Mouse (Mus musculus) testis, adult 2 months (tissue): ENCODE data around the gene Rab7.
A peak's percentile ranks its signal among the peaks of the same experiment; 100 is the strongest.

Source experiments
- CTCF ChIP-seq: fragments of 200-500 bp; IDR thresholded peaks from 2 replicates; pipeline ENCODE4 v1.5.1; 2012; ENCODE audit warnings: low read depth, mild to moderate bottlenecking, inconsistent platforms, low read length, moderate library complexity; ENCODE audit not compliant: control insufficient read depth, insufficient read depth, insufficient replicate concordance
- POLR2A ChIP-seq: fragments of 200-500 bp; IDR thresholded peaks from 2 replicates; pipeline ENCODE4 v1.6.1; 2012; ENCODE audit warnings: low read depth, mild to moderate bottlenecking, inconsistent platforms, low read length, moderate library complexity; ENCODE audit not compliant: control insufficient read depth

DNA sequence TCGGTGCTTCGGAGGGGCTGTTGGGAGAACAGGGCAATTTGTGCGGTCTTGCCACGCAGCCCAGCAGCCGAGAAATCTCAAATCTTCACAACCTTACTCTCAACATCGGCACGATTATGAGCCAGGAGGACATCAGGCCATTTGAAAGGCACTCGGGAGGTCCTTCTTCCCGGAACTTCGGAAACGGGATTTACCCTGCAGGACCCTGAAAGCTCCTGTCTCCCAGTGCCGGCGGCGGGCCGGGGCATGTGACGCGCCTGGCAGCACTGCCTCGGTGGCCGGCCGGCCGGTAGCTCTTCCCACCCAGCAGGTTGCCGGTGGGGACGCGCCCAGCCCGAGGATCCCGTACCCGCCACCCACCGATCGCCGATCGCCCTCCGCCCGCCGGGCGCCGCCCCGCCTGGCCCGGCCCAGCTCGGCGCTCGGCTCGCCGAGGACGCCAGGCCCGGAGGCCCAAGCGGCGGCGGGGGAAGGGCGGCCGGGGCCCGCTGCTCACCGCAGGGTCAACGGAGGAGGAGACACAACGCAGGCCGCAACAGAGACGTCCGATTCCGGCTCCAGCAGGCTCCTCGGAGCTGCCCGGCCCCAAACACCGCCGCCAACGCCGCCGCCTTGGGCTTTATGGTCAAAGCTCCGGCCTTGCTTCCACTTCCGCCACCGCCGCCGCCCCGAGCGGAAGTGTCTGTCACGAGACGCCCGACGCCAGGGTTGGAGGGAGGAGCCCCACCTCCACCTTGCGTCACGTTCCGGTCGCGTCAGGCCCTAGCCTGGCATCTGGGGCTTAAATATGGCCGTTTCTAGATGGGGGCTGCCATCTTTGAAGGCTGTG, at the start of gene Rab7:
- TF ChIP-seq POLR2A (peak; percentile 92), CTCF (no peak)
